Mouse (Mus musculus) testis, adult 2 months (tissue): ENCODE measurements around the gene Cklf.

Experiments
- CTCF ChIP-seq: fragments of 200-500 bp; IDR thresholded peaks from 2 replicates; pipeline ENCODE4 v1.5.1; 2012; ENCODE audit warnings: low read depth, mild to moderate bottlenecking, inconsistent platforms, low read length, moderate library complexity; ENCODE audit not compliant: control insufficient read depth, insufficient read depth, insufficient replicate concordance
- POLR2A ChIP-seq: fragments of 200-500 bp; IDR thresholded peaks from 2 replicates; pipeline ENCODE4 v1.6.1; 2012; ENCODE audit warnings: low read depth, mild to moderate bottlenecking, inconsistent platforms, low read length, moderate library complexity; ENCODE audit not compliant: control insufficient read depth

DNA sequence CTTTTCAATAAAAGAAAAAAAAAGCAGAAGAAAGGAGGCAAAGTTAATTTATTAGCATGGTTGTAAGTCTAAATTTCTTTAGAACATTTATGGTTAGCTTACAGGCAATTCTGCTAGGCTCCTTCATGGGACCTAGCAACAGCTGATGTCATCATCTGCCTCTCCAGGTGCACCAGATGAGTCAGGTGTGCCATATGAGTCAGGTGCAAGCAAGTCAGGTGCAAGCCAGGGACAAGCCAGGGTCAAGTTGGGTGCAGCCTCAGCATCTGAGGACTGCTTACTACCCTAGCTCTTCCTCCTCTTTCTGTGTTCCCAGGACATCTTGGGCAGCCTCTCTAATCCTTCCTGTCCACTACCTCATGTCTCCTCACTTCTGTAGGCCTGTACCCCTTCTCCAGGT is 17.7 kb downstream of the Cklf start:
- no peak for TF ChIP-seq CTCF
- no peak for TF ChIP-seq POLR2A
